Mouse (Mus musculus) heart, embryonic 13.5 days (tissue): ENCODE results near the gene Ldb3. TPM values are rescaled to one million over a fixed set of nuclear protein-coding genes. Genes with fewer than 3 reads are reported as not detected.

ENCODE experiments used
- ATAC-seq: fragments of 200-750 bp; cut with Nextera tagmentation; 2 replicates; pipeline ENCODE4 v1.8.0; 2017; ENCODE audit warnings: moderate TSS enrichment; ENCODE audit not compliant: insufficient number of reproducible peaks, low FRiP score, low TSS enrichment; ENCODE audit errors: extremely low read depth
- H3K27ac ChIP-seq: fragments of 300-500 bp; sonication (generic); replicated peaks from 2 replicates; pipeline ENCODE4 v1.5.1; 2015; ENCODE audit warnings: moderate library complexity, mild to moderate bottlenecking, inconsistent platforms
- H3K27me3 ChIP-seq: fragments of 300-500 bp; sonication (generic); replicated peaks from 2 replicates; pipeline ENCODE4 v1.6.1; 2015; ENCODE audit warnings: mild to moderate bottlenecking, inconsistent platforms
- H3K36me3 ChIP-seq: fragments of 300-500 bp; sonication (generic); 2 replicates; pipeline ENCODE4 v1.6.1; 2015; ENCODE audit warnings: mild to moderate bottlenecking, inconsistent platforms
- H3K4me1 ChIP-seq: fragments of 300-500 bp; sonication (generic); 2 replicates; pipeline ENCODE4 v1.6.1; 2015; ENCODE audit warnings: inconsistent platforms
- H3K4me2 ChIP-seq: fragments of 300-500 bp; sonication (generic); 2 replicates; pipeline ENCODE4 v1.6.1; 2015; ENCODE audit warnings: inconsistent platforms, mild to moderate bottlenecking, moderate library complexity
- H3K4me3 ChIP-seq: fragments of 300-500 bp; sonication (generic); 2 replicates; pipeline ENCODE4 v1.5.1; 2015; ENCODE audit warnings: moderate library complexity, mild to moderate bottlenecking, inconsistent platforms
- H3K9ac ChIP-seq: fragments of 300-500 bp; sonication (generic); 2 replicates; pipeline ENCODE4 v1.6.1; 2015; ENCODE audit warnings: inconsistent platforms, mild to moderate bottlenecking, moderate library complexity
- H3K9me3 ChIP-seq: fragments of 300-500 bp; sonication (generic); 2 replicates; pipeline ENCODE4 v1.6.1; 2016; ENCODE audit warnings: inconsistent platforms
- WGBS: fragments of 180-500 bp; shearing (Covaris S2); methylation state at CpG from one replicate; pipeline ENCODE4 v1.1.7; 2015; ENCODE audit warnings: mixed read lengths; 5-methylcytosine and 5-hydroxymethylcytosine counted together
- polyA plus RNA-seq: library from polyadenylated mRNA; unstranded; fragments of >200 nt; fragmentation: Nextera tagmentation; extraction: Ambion mirVana; gene quantifications from 2 replicates; pipeline ENCODE4 v1.2.1, GENCODE M21; 2015

The Ldb3 gene
- polyA plus RNA-seq, 1 experiment from 2014 or later, result 226 TPM

DNA sequence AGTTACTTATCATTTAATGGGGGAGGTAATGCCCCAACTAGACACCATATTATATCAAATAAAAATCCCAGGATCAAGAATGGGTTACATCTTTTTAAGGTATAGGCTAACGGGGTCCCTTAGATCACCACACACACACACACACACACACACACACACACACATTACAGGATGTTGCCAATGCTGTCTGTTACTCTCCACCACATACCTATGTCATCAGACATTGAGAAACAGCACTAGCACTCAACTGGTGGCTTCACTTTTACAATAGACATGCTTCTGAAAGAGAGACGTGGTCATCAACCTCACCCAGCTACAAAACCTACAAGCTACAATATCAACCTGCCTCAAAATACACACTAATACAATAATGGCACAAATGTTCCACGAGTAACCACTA lies 94.8 kb downstream of the Ldb3 start:
- Histone ChIP-seq H3K4me2 (no peak overlapping the region), H3K9ac (no peak overlapping the region), H3K36me3 (no peaks in the 10 kb centered on the region), H3K4me3 (no peak overlapping the region), H3K27ac (no peak overlapping the region), H3K4me1 (peaks cover 80% of the 10 kb centered on the region), H3K27me3 (no peaks in the 10 kb centered on the region), H3K9me3 (no peaks in the 10 kb centered on the region)
- ATAC-seq, result no peak
- 78% methylated on average over 3 of the region's 3 CpGs for WGBS

DNA sequence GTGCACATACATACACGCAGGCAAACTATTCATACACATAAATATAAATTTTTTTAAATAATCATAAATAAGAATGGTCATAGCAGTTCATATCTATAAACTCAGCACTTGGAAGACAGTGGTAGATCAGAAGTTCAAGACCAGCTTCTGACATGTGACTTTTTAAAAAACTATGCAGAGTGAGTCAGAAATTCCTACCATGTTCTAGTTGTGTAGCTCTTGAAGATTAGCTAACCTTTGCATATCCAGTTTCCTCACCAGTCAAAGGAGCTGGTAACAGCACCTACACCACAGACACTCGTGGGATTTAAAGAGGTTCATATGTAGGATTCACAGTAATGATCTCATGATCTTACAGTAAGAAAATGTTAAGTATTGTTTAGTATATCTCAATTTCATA lies 95.8 kb downstream of the Ldb3 start:
- no peak for ATAC-seq
- Histone ChIP-seq H3K27me3 (no peaks in the 10 kb centered on the region), H3K9me3 (no peaks in the 10 kb centered on the region), H3K36me3 (no peaks in the 10 kb centered on the region), H3K27ac (0 out of 2 replicates have a peak overlapping the region, but pooled peaks have one; percentile 4), H3K4me2 (no peak overlapping the region), H3K9ac (no peak overlapping the region), H3K4me1 (peaks cover 80% of the 10 kb centered on the region), H3K4me3 (no peak overlapping the region)
- 56% methylated on average over 2 of the region's 2 CpGs for WGBS

- 48% methylated on average over 1 of the region's 1 CpGs for WGBS
- no peaks in the 10 kb centered on the region for H3K36me3 ChIP-seq
- ATAC-seq, result no peak
- no peaks in the 10 kb centered on the region for H3K9me3 ChIP-seq
- no peak overlapping the region for H3K4me3 ChIP-seq
- H3K4me1 ChIP-seq, result peaks cover 72% of the 10 kb centered on the region
- no peak overlapping the region for H3K9ac ChIP-seq
- no peak overlapping the region for H3K27ac ChIP-seq
- no peaks in the 10 kb centered on the region for H3K27me3 ChIP-seq
- H3K4me2 ChIP-seq, result no peak overlapping the region
These were observed 97.5 kb downstream of the Ldb3 start for GRCm38 (mm10) chr14:34490965-34491364.

DNA sequence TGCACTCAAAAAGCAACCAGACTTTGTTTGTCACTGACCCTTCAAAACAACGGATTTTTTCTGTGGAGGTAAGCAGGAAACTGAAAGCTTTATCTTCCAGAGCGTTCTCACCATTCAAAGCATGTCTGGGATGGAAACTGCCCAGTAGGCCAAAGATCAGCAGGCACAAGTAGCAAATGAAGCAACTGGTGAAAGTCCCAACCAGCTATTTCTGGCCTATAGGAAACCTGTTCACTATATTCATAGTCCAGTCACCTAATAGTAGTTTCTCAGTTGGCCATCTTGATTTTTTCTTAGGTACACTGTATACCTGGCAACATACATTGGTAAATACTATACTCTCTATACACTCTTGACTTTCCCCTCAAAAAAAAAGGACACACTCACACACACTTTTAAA lies 98.6 kb downstream of the Ldb3 start:
- H3K4me3 ChIP-seq, result no peak overlapping the region
- H3K9ac ChIP-seq, result 0 out of 2 replicates have a peak overlapping the region, but pooled peaks have one; percentile 4
- no peak overlapping the region for H3K4me2 ChIP-seq
- peaks cover 74% of the 10 kb centered on the region for H3K4me1 ChIP-seq
- no peaks in the 10 kb centered on the region for H3K27me3 ChIP-seq
- H3K36me3 ChIP-seq, result no peaks in the 10 kb centered on the region
- H3K27ac ChIP-seq, result peak overlapping the region; percentile 58
- no peak for ATAC-seq
- 20% methylated on average over 2 of the region's 2 CpGs for WGBS
- H3K9me3 ChIP-seq, result no peaks in the 10 kb centered on the region

- Histone ChIP-seq H3K4me1 (peaks cover 77% of the 10 kb centered on the region), H3K4me2 (no peak overlapping the region; the same call in 1 of the 2 replicates), H3K4me3 (no peak overlapping the region), H3K9ac (no peak overlapping the region), H3K9me3 (no peaks in the 10 kb centered on the region), H3K36me3 (no peaks in the 10 kb centered on the region), H3K27ac (peak overlapping the region; percentile 36; the same call in 1 of the 2 replicates), H3K27me3 (no peaks in the 10 kb centered on the region)
- no peak for ATAC-seq
- 35% methylated on average over 8 of the region's 8 CpGs for WGBS
These were observed 102.3 kb downstream of the Ldb3 start for GRCm38 (mm10) chr14:34486169-34486568.

- Histone ChIP-seq H3K9ac (peak overlapping the region; percentile 47), H3K4me3 (no peak overlapping the region), H3K9me3 (no peaks in the 10 kb centered on the region), H3K27me3 (no peaks in the 10 kb centered on the region), H3K27ac (peak overlapping the region; percentile 80), H3K36me3 (no peaks in the 10 kb centered on the region), H3K4me2 (peak overlapping the region; percentile 47), H3K4me1 (peaks cover 75% of the 10 kb centered on the region)
- 0 out of 2 replicates have a peak, but pooled peaks have one; percentile 60 for ATAC-seq
- WGBS, result 32% methylated on average over 6 of the region's 6 CpGs
These were observed 104.8 kb downstream of the Ldb3 start for GRCm38 (mm10) chr14:34483469-34484341.

Other genes starting within 250 kb of the Ldb3 start
- gene Fam25c, start 233.2 kb downstream of the Ldb3 start, polyA plus RNA-seq, result not detected in 2 replicates
- gene Sncg, start 213.9 kb downstream of the Ldb3 start, polyA plus RNA-seq, result 2.9 and 3.2 TPM in 2 replicates
- gene Mmrn2, start 213.2 kb downstream of the Ldb3 start, polyA plus RNA-seq, result 29.2 and 30.8 TPM in 2 replicates
- gene Bmpr1a, start 85.3 kb downstream of the Ldb3 start, polyA plus RNA-seq, result 37.1 and 37.4 TPM in 2 replicates
- gene 9230112D13Rik, start 65.9 kb downstream of the Ldb3 start, polyA plus RNA-seq, result not detected in 2 replicates
- gene Opn4, start 11.5 kb upstream of the Ldb3 start, polyA plus RNA-seq, result 4.8 and 5.8 TPM in 2 replicates
- gene Wapl, start 85.2 kb upstream of the Ldb3 start, polyA plus RNA-seq, result 15.5 and 16.4 TPM in 2 replicates
- 0.11 and 0.55 TPM in 2 replicates for gene Grid1, start 231.4 kb upstream of the Ldb3 start, polyA plus RNA-seq